Mouse (Mus musculus): ENCODE data around the gene Mdm2.
"Not testable (repeated sequence)": the region's sequence is repeated elsewhere in the genome, so short reads cannot be mapped to it uniquely, and the experiment has no call there.

The Mdm2 gene

GRCm38 (mm10) chr10:117749050-117749686 lies 38.6 kb upstream of the Mdm2 start:
- DNase-seq (ENCODE audit: low read depth, low spot score) = no peak

GRCm38 (mm10) chr10:117748276-117749049 lies 37.9 kb upstream of the Mdm2 start:
- DNase-seq (ENCODE audit: low read depth, low spot score) = no peak

- DNase-seq (ENCODE audit: low read depth, low spot score) = no peak
These were observed 37.2 kb upstream of the Mdm2 start for GRCm38 (mm10) chr10:117747711-117748110.

- DNase-seq (ENCODE audit: low read depth, low spot score) = peak; percentile 93
These were observed 35.8 kb upstream of the Mdm2 start, which contains the start of gene Slc35e3 for GRCm38 (mm10) chr10:117746297-117746883. Slc35e3 (minus strand) TSS chr10:117746365.

GRCm38 (mm10) chr10:117745570-117746296 lies 35.2 kb upstream of the Mdm2 start:
- not testable (repeated sequence) for DNase-seq (ENCODE audit: low read depth, low spot score)

- no peak for DNase-seq (ENCODE audit: low read depth, low spot score)
These were observed 33.4 kb upstream of the Mdm2 start for GRCm38 (mm10) chr10:117743917-117744316.

- DNase-seq (ENCODE audit: low read depth, low spot score) = no peak
These were observed 32.6 kb upstream of the Mdm2 start for GRCm38 (mm10) chr10:117743182-117743581.

GRCm38 (mm10) chr10:117742618-117743017 lies 32.1 kb upstream of the Mdm2 start:
- DNase-seq (ENCODE audit: low read depth, low spot score) = no peak

- DNase-seq (ENCODE audit: low read depth, low spot score) = no peak
These were observed 31.3 kb upstream of the Mdm2 start for GRCm38 (mm10) chr10:117741698-117742475.

GRCm38 (mm10) chr10:117740921-117741320 lies 30.4 kb upstream of the Mdm2 start:
- DNase-seq (ENCODE audit: low read depth, low spot score) = no peak

- no peak for DNase-seq (ENCODE audit: low read depth, low spot score)
These were observed 29.6 kb upstream of the Mdm2 start for GRCm38 (mm10) chr10:117740171-117740570.

- DNase-seq (ENCODE audit: low read depth, low spot score) = no peak
These were observed 29.0 kb upstream of the Mdm2 start for GRCm38 (mm10) chr10:117739648-117739948.

- no peak for DNase-seq (ENCODE audit: low read depth, low spot score)
These were observed 28.5 kb upstream of the Mdm2 start for GRCm38 (mm10) chr10:117738928-117739647.

GRCm38 (mm10) chr10:117738140-117738921 lies 27.8 kb upstream of the Mdm2 start:
- peak; percentile 54 for DNase-seq (ENCODE audit: low read depth, low spot score)

GRCm38 (mm10) chr10:117737498-117737897 lies 26.9 kb upstream of the Mdm2 start:
- not testable (repeated sequence) for DNase-seq (ENCODE audit: low read depth, low spot score)

- no peak for DNase-seq (ENCODE audit: low read depth, low spot score)
These were observed 26.5 kb upstream of the Mdm2 start for GRCm38 (mm10) chr10:117737075-117737474.

- DNase-seq (ENCODE audit: low read depth, low spot score) = no peak
These were observed 26.0 kb upstream of the Mdm2 start for GRCm38 (mm10) chr10:117736573-117736972.

GRCm38 (mm10) chr10:117735396-117735795 lies 24.8 kb upstream of the Mdm2 start:
- not testable (repeated sequence) for DNase-seq (ENCODE audit: low read depth, low spot score)

- not testable (repeated sequence) for DNase-seq (ENCODE audit: low read depth, low spot score)
These were observed 23.7 kb upstream of the Mdm2 start for GRCm38 (mm10) chr10:117734104-117734852.
